Mouse (Mus musculus) layer of hippocampus, adult 9-10 months (tissue): Measurements from ENCODE around the gene Rgs10.

Experiments used
- DNase-seq: peaks from one replicate; pipeline ENCODE4 v3.0.0; 2022; ENCODE audit warnings: low spot score

Gene Rgs10

DNA sequence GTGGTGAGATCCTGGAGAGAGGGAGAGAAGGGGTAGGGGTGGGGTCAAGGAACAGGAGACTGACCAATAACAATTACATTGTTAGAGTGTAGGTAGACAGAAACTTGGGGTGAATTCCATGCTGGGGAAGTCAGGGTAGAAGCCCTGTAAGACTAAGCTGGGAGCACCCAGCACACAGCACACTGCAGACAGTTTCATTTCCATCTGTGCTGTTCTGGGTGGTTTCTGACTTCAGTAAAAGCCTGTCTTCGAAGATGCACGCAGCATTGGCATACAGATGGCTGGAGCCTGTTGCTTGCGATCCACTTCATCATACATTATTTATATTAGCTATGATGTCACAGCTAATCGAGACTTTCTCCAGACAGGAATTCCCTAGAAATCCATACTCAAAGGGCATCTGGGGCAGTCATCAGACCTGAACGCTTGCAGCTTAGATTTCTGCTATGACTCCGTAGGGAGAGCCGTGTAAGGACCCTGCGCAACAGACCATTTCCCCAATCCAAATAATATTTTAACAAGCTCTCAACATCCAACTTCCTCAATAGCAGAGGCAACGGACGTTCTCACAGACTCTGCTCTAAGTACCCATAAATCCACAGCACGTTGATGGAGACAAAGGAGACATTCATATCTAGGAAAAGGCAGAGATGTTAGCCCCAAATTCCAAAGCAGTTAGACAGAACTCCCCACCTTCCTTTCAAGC lies 7.7 kb downstream of the Rgs10 start:
- no peak for DNase-seq

- no peak for DNase-seq
These were observed 10.3 kb downstream of the Rgs10 start for GRCm38 (mm10) chr7:128408265-128408664.

DNA sequence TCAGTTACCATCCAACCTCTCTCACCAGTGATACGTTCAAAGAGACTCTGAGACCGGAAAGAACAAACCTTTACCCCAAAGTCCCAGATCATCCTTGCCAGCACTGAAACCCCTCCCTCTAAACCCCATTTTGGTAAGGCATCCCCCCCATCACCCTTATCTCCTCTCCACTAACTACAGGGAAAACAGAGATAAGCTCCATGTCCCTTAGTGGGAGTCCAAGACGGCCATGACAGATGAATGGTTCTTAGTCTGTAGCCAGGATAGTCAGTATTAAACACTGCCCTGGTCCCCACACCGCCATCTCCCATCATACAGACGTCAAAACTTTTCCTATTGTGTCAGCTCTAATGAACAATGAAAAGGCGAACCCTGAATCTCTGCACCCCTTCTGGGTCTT lies 14.6 kb downstream of the Rgs10 start:
- no peak for DNase-seq

DNA sequence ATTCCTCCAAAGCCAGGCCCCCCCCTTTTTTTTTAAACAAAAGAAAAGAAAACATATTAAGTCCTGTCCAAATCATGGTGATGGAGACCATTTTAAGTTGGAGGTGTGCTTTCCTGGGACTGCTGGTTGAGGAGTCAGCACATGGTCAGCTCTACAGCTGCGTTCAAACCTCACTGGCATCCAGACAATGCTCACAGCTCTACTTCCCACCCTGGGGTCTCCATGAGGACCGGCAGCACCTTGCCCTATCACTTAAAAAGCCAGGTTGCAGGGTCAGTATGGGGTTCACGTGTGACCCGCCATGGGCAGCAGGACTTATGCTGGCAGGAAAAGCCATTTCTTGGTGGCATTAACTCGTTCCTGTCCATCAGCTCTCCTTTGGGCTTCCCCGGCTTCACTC lies 15.0 kb downstream of the Rgs10 start:
- DNase-seq = no peak

DNA sequence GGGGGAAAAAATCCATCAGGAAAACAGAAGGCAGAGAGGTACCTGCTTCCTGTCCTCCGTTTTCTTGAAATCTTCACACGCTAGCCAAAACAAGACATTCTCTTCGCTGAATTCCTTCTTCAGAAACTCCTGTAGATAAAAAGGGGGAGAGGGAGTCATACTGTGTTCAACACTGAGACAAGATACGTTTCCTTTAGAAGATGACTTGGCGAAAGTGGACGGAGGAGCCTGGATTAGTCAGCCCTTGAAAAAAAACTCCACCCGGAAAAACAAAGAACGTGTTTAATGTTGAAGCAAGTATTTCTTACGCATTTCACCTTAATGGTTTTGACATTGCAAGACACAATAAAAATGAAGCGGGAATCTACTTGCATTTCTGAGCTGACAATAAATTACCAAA lies 15.4 kb downstream of the Rgs10 start:
- DNase-seq = no peak

DNA sequence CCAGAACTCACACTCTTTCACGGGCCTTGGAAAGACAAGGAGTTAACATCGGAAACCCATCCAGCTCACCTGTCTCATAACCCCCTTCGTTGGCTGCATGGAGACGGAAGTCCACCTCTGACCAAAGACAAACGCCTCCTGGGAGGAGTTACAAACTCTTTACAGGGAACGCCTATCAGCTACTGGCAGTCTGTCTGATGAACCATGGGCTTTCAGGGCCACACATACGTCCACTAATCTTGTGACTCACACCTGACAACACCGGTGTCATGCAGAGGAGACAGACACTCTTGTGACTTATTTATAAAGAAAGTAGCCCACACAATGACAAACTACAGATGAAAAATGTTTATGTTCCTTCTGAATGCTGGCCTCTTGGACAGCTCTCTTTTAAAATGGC lies 16.0 kb downstream of the Rgs10 start:
- no peak for DNase-seq

- DNase-seq = no peak
These were observed 19.9 kb downstream of the Rgs10 start for GRCm38 (mm10) chr7:128398664-128399063.

DNA sequence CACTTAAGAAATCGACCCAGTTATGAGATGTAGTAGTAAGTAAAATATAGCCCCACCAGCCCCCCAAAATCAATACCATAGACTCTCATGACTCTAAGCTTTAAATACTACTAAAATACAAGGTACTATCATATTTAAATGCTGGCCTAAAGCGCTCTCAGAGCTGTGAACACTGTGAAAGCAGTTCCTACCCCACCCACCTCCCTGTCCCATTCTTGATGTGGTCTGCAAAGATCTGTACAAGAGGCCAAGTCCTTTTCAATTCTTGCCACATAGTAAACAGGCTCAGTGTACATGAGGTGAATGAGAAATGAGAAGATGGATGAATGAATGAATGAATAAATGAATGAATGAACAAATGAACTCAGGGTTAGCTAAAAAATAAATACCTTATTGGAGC lies 21.5 kb downstream of the Rgs10 start:
- DNase-seq = no peak

DNA sequence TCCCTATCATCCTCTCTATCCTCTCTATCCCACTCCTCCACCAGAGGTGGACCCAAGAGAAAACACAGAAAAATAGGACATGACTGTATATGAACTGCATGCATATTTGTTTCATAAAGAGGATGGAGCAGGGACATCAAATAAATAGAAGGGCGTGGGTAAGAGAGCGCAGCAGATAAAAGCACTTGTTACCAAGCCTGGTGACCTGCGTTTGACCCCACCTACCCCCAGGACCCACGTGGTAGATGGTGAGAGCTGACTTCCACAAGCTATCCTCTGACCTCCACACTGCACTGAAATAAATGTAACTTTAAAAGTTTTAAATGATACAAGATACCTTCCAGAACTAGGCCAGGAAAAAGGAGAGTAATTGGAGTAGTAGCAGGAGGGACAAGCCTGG lies 24.8 kb downstream of the Rgs10 start:
- DNase-seq = no peak

DNA sequence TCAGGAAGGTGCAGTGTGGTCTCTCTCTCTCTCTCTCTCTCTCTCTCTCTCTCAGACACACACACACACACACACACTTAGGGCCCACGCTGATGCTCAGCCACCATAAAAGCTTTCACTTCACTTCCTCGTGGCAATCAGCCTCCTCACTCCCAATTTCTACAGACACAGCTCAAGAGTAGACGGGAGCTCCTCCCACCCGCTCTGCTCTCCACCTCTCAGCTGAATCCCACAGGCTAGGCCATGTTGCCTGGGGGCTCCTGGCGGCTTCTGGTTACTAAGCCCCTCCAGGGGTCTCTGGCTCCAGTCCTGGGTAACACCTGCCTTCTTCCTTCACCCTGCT lies 25.6 kb downstream of the Rgs10 start:
- no peak for DNase-seq

DNA sequence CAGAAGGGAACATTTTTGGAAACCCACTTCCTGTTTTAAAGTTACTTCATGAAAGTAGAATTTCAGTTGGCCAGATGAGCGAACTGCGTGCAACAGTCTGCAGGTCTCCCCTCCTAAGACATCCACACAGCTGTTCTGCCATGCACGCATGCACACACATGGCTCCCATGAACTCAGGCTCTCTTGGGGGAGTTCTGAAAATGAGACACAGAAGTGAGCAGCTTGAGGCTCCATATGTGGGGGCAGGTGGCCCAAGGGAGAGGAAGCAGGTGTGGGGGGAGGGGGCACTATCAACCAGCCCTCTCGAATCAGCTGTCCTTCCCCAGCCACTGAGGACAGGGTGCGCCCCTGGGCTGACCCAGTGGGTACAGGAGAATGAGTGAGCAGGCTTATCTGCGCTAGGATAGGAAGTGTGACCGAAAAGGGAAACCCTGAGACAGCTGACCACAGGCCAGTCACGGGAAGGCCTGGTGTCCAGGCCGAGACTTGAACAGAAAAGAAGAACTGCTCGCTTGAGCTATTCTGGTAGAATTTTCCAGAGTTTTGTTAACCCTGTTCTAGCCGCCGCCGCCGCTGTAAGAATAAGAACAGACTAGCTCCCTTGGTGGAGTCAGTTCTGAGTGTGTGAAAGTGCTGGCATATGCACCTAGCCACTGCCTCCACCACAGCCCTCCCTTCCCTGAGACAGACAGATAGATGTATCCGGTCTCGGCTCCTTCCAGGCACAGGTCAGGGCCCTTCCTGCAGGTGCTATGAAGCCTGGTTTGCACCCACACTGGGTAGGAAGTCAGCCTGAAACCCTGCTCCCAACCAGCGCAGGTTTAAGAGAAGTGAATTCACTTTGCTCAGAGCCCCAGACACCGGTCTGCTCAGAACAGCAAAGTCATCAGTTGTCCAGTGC lies 26.2 kb downstream of the Rgs10 start:
- DNase-seq = peak; percentile 54

GRCm38 (mm10) chr7:128391267-128392057 lies 27.1 kb downstream of the Rgs10 start:
- no peak for DNase-seq

DNA sequence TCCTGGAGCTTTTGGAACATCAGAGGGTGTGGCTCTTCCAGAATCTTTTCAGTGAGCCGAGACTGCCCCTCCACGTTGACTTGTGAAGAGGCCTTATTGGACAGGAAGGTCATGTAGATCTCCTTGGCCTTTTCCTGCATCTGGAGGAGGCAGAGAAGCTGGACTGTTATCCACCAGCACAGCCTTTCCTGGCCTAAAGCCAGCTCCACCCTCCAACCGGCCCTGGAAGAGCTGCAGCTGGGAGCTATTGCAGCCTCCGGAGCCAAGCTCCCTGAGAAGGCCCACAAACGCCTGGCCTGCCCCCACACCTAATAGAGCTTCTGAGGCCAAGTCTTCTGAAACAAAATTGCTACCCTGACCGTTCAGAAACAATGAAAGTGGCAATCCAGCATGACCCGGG lies 29.6 kb downstream of the Rgs10 start:
- no peak for DNase-seq

DNA sequence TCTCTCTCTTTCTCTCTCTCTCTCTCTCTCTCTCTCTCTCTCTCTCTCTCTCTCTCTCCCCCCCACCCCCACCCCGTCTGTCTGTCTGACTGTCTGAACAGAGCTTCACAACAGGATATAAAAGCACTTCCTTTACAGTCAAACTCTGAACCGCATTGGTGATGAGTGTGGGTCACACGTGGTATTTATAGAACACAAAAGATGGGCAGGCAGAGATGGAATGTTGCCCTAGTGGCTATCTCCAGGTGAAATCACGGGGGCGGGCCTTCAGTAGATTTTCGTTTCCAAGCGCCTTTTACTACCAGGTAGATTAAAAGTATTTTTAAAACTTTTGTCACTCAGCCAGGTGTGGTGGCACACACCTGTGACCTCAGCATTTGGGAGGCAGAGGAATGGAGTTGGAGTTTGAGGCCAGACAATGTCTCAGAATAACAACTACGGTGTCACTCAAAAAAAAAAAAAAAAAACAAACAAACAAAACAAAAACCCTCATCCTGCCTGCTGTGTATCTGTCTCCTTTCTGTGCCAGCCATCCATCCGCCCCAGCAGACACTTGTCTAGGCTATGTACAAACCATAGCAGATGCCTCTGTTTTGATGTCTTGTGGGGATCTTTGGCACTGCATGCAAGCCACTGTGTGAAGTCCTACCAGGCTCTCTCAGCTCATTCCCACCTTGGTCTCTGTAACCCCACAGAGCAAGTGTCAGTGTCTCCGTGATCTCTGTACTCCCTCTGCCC lies 34.7 kb downstream of the Rgs10 start:
- DNase-seq = no peak

- DNase-seq = no peak
These were observed 35.3 kb downstream of the Rgs10 start for GRCm38 (mm10) chr7:128383189-128383725.

DNA sequence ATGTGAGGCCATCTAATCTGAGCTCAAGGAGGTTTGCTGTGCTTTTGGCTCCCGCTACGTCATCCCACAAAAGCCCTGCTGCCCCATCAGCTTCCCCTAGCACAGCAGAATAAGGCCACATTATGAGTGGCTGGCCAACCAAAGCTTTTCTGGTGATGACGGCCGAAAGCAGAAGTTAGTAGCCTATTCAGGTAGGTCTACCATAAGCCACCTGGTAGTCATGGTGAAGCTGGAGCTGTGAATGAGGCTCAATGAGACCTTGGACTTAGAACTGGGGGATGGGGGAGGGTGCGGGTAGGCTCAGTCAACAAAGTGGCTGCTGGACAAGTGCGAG lies 36.1 kb downstream of the Rgs10 start:
- no peak for DNase-seq

- DNase-seq = no peak
These were observed 36.6 kb downstream of the Rgs10 start for GRCm38 (mm10) chr7:128381811-128382526.

DNA sequence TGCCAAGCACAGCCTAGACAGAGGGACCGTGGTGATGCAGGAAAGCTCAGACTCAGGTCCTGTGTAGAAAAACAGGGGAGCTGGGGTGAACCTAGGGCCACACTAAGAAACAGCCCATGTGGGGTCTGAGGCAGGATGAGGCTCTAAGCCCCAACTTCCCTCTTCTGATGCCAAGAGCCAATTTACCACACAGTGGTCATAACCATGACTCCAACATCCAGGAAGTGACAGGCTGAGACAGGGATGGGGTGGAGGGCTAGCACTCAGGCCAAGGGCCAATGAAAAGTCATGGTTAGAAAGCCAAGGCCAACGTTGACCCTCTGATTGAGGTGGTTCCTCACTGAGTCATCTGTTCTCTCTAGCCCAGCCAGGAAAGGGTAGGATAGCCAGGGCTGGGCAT lies 37.6 kb downstream of the Rgs10 start:
- no peak for DNase-seq

DNA sequence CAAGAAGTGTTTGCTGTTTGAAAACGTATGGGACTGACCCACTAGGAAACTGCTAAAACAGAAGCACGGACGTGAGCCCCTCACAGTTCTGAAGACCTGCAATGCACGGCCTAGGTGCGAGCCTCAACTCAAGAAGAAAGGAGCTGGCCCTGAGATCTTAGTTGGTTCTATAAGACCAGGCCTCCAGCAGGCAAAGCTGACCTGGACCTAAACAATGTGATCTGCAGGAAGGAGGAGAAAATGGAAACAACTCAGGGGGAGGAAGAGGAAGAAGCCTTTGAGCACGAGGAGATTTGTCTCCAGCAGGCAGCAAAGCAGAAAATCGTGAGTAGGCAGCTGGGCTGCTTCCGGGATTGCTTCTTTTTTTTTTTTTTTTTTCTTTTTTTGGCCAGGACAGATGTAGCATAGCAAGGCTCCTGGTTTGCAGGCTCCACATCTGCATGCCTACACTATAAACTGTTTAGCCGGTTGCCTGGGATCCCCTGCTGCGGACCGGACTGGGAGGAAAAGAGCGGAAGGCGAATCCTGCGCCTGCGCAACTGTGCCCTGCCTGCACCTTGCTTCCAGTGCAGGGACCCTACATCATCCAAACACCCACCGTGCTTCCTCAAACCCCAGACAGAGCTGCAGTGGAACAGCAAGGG lies 39.3 kb downstream of the Rgs10 start:
- DNase-seq = no peak

DNA sequence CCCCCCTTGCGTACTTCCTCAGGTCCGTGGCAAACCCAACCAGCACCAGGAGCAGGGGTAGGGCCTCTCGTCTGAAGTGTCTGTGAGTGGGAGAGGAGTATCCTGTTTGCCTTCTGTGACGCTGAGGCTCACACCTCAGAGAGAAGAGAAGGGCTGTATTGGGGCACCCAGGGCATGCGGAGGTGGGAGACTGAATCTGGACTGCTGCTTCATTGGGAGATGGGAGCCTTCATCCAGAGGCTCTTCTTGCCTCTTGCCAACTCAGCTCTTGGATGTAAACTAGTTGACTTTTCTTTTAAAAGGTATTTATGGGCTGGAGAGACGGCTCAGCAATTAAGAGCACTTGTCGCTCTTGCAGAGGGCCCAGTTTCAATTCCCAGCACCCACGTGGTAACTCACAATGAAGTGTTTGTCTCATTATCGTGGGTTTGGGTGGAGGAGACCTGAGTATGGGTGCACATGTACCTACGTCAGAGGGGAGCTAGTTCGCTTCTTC lies 42.3 kb downstream of the Rgs10 start:
- no peak for DNase-seq

DNA sequence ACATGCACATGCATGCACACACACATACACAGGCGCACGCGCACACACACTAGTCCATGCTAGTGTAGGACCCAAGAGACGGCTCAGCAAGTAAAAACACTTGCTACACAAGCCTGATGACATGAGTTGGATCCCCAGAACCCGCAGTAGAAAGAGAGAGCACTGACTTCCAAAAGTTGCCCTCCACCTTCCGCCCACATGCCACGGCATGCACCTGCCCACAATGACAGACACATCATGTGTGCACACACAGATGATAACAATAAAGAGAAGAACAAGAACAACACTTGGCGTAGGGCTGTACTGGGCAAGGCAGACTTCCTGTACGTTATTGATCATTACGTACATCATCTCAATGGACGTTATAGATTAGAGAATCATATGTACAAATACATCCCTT lies 44.4 kb downstream of the Rgs10 start:
- DNase-seq = no peak
